Mouse (Mus musculus) liver, adult 2 months (tissue): ENCODE measurements at regions not wholly inside any gene's neighbourhood (a gene's known extent, or its start where the extent isn't known, plus 50 kb on each side); places are given as distances from the start of the nearest gene placed in this dataset.

Experiments
- CTCF ChIP-seq: fragments of 200-500 bp; IDR thresholded peaks from 2 replicates; pipeline ENCODE4 v1.5.1; 2011; ENCODE audit warnings: low read depth, low read length, control low read depth
- POLR2A ChIP-seq: fragments of 200-500 bp; IDR thresholded peaks from 2 replicates; pipeline ENCODE4 v1.6.1; 2011; ENCODE audit warnings: low read length, control low read depth; ENCODE audit not compliant: insufficient read depth; ENCODE audit errors: extremely low read depth

GRCm38 (mm10) chr1:98667887-98668286 lies 247.0 kb downstream of the Slco6d1 start:
- TF ChIP-seq POLR2A = no peak
- no peak for TF ChIP-seq CTCF
